Mouse (Mus musculus) midbrain, embryonic 11.5 days (tissue): ENCODE measurements around the gene Acot5. TPM values are rescaled to one million over a fixed set of nuclear protein-coding genes. Genes with fewer than 3 reads are reported as not detected.

Experiments
- ATAC-seq: fragments of 200-750 bp; cut with Nextera tagmentation; 2 replicates; pipeline ENCODE4 v1.8.0; 2017; ENCODE audit warnings: moderate TSS enrichment, moderate library complexity; ENCODE audit not compliant: low FRiP score
- DNase-seq: peaks from one replicate; pipeline ENCODE4 v3.0.0; 2015; ENCODE audit warnings: low spot score; ENCODE audit errors: missing footprints
- H3K27ac ChIP-seq: fragments of 300-500 bp; sonication (generic); 2 replicates; pipeline ENCODE4 v1.5.1; 2014; ENCODE audit warnings: low read depth, low read length
- H3K27me3 ChIP-seq: fragments of 300-500 bp; sonication (generic); 2 replicates; pipeline ENCODE4 v1.6.1; 2014; ENCODE audit warnings: mild to moderate bottlenecking, low read length, moderate library complexity, mixed read lengths; ENCODE audit not compliant: control insufficient read depth, insufficient read depth
- H3K36me3 ChIP-seq: fragments of 300-500 bp; sonication (generic); 2 replicates; pipeline ENCODE4 v1.6.1; 2014; ENCODE audit warnings: mild to moderate bottlenecking, low read length, moderate library complexity, mixed read lengths; ENCODE audit not compliant: control insufficient read depth, insufficient read depth
- H3K4me1 ChIP-seq: fragments of 300-500 bp; sonication (generic); 2 replicates; pipeline ENCODE4 v1.6.1; 2014; ENCODE audit warnings: low read length; ENCODE audit not compliant: control insufficient read depth, insufficient read depth
- H3K4me2 ChIP-seq: fragments of 300-500 bp; sonication (generic); 2 replicates; pipeline ENCODE4 v1.6.1; 2014; ENCODE audit warnings: mild to moderate bottlenecking, moderate library complexity
- H3K4me3 ChIP-seq: fragments of 300-500 bp; sonication (generic); 2 replicates; pipeline ENCODE4 v1.5.1; 2014; ENCODE audit warnings: low read depth, low read length
- H3K9ac ChIP-seq: fragments of 300-500 bp; sonication (generic); 2 replicates; pipeline ENCODE4 v1.6.1; 2014; ENCODE audit warnings: low read length
- H3K9me3 ChIP-seq: fragments of 300-500 bp; sonication (generic); 2 replicates; pipeline ENCODE4 v1.6.1; 2016; ENCODE audit warnings: low read length; ENCODE audit not compliant: control insufficient read depth
- WGBS: fragments of 180-500 bp; shearing (Covaris S2); extraction: QIAGEN DNeasy Blood & Tissue Kit; methylation state at CpG from one replicate; pipeline ENCODE4 v1.1.7; 2014; 5-methylcytosine and 5-hydroxymethylcytosine counted together
- polyA plus RNA-seq: library from polyadenylated mRNA; unstranded; fragments of >200 nt; fragmentation: Nextera tagmentation; extraction: Ambion mirVana; gene quantifications from 2 replicates; pipeline ENCODE4 v1.2.1, GENCODE M21; 2014

Acot5 gene
- polyA plus RNA-seq, 1 experiment from 2014 or later, result not detected

DNA sequence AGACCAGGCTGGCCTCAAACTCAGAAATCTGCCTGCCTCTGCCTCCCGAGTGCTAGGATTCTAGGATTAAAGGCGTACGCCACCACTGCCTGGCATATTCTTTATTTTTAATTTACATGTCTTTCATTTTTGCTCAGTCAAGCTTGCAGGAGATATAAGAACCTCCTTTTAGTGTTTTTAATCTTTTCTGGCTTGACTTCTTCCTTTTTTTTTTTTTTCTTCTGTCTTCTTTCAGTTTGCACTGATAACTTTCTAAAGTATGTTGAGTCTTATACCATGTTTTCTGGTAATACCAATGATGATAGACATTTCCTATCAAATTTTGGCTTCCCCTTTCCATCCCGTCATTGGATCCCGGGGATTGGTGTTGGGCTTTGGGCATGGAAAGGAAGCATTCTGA, 50.5 kb downstream of the Acot5 start:
- ATAC-seq (no peak), DNase-seq (no peak)
- no peak overlapping the region for H3K4me3 ChIP-seq
- no peaks in the 10 kb centered on the region for H3K9me3 ChIP-seq
- H3K27ac ChIP-seq, result no peak overlapping the region
- peaks cover 3% of the 10 kb centered on the region for H3K4me1 ChIP-seq
- no peaks in the 10 kb centered on the region for H3K36me3 ChIP-seq
- WGBS, result 92% methylated on average over 5 of the region's 5 CpGs
- H3K9ac ChIP-seq, result no peak overlapping the region
- no peaks in the 10 kb centered on the region for H3K27me3 ChIP-seq
- H3K4me2 ChIP-seq, result no peak overlapping the region

Other genes starting within 250 kb of the Acot5 start
- gene Numb, start 147.4 kb upstream of the Acot5 start, polyA plus RNA-seq, result 27.2 and 27.8 TPM in 2 replicates
- 13.6 and 15.3 TPM in 2 replicates for gene Riox1, start 118.7 kb upstream of the Acot5 start, polyA plus RNA-seq
- not detected in 2 replicates for gene Heatr4, start 84.5 kb upstream of the Acot5 start, polyA plus RNA-seq
- gene Acot2, start 81.5 kb upstream of the Acot5 start, polyA plus RNA-seq, result 11.6 and 13.2 TPM in 2 replicates
- gene Acot1, start 59.8 kb upstream of the Acot5 start, polyA plus RNA-seq, result 47.5 and 48.5 TPM in 2 replicates
- 0.10 and 0.22 TPM in 2 replicates for gene Acot4, start 30.9 kb upstream of the Acot5 start, polyA plus RNA-seq
- not detected in 2 replicates for gene Gm49366, start 30.4 kb upstream of the Acot5 start, polyA plus RNA-seq
- 0.18 and 0.39 TPM in 2 replicates for gene Acot3, start 17.2 kb upstream of the Acot5 start, polyA plus RNA-seq
- gene Acot6, start 31.3 kb downstream of the Acot5 start, polyA plus RNA-seq, result 1.2 and 1.6 TPM in 2 replicates
- 4.9 and 5.4 TPM in 2 replicates for gene Dnal1, start 45.0 kb downstream of the Acot5 start, polyA plus RNA-seq
- gene Pnma1, start 79.2 kb downstream of the Acot5 start, polyA plus RNA-seq, result 3.4 and 3.8 TPM in 2 replicates
- 3.4 and 3.9 TPM in 2 replicates for gene Elmsan1, start 149.6 kb downstream of the Acot5 start, polyA plus RNA-seq
- gene Ptgr2, start 215.9 kb downstream of the Acot5 start, polyA plus RNA-seq, result 18.6 and 18.8 TPM in 2 replicates
- 121 and 122 TPM in 2 replicates for gene Zfp410, start 247.5 kb downstream of the Acot5 start, polyA plus RNA-seq